9 mouse cellular contexts compared by ENCODE assay signal in genomic region chr10:23671494-23671893, GRCm38 (mm10).
DNase-seq lines count a peak whose midpoint lies in the region; ATAC-seq and TF ChIP-seq lines count a peak whose summit lies in the region.
"Had no signal": no experiment of that assay in that cellular context is flagged by ENCODE, and none has a peak within 500 bp of the region (broad histone marks: within the 10 kb centered on the region; RNA-seq: fewer than 3 reads in every experiment).

No protein-coding gene starts in this region.

- no peaks in the 10 kb centered on the region for H3K9me3 ChIP-seq in forebrain, embryonic 11.5 days (ENCODE audit: control insufficient read depth, low read length)
- H3K9me3 ChIP-seq in forebrain, embryonic 13.5 days (replicated peaks) = no peaks in the 10 kb centered on the region
- H3K9me3 ChIP-seq in lung, postnatal 0 days (ENCODE audit: low read length) = no peaks in the 10 kb centered on the region
- no peaks in the 10 kb centered on the region for H3K9me3 ChIP-seq in limb, embryonic 10.5 days (replicated peaks)
- H3K9me3 ChIP-seq in intestine, embryonic 15.5 days = no peaks in the 10 kb centered on the region
- H3K9me3 ChIP-seq: liver, embryonic 13.5 days had no signal

- no peak for TF ChIP-seq EP300 in lung, postnatal 0 days (IDR thresholded peaks at IDR 0.05)

- 29% methylated on average over 8 of the region's 8 CpGs for WGBS in forebrain, embryonic 11.5 days
- 26% methylated on average over 8 of the region's 8 CpGs for WGBS in forebrain, embryonic 13.5 days
- 25% methylated on average over 8 of the region's 8 CpGs for WGBS in lung, postnatal 0 days
- WGBS in limb, embryonic 10.5 days = 28% methylated on average over 8 of the region's 8 CpGs
- 26% methylated on average over 8 of the region's 8 CpGs for WGBS in intestine, embryonic 15.5 days

- H3K9ac ChIP-seq in forebrain, embryonic 11.5 days (ENCODE audit: low read length) = no peak overlapping the region
- no peak overlapping the region for H3K9ac ChIP-seq in forebrain, embryonic 13.5 days
- H3K9ac ChIP-seq in lung, postnatal 0 days (replicated peaks; ENCODE audit: low read depth) = no peak overlapping the region
- no peak overlapping the region for H3K9ac ChIP-seq in intestine, embryonic 15.5 days
- H3K9ac ChIP-seq: liver, embryonic 13.5 days had no signal

- no peak for TF ChIP-seq POLR2A in bone marrow macrophage, adult 2 months (IDR thresholded peaks at IDR 0.05; ENCODE audit: borderline replicate concordance, low read depth, low read length)

- H3K4me3 ChIP-seq in forebrain, embryonic 11.5 days (ENCODE audit: low read depth, low read length) = no peak overlapping the region
- no peak overlapping the region for H3K4me3 ChIP-seq in forebrain, embryonic 13.5 days
- H3K4me3 ChIP-seq in lung, postnatal 0 days (ENCODE audit: low read depth, low read length) = no peak overlapping the region
- no peak overlapping the region for H3K4me3 ChIP-seq in bone marrow macrophage, adult 2 months (ENCODE audit: insufficient read depth, low read length)
- H3K4me3 ChIP-seq in limb, embryonic 10.5 days = no peak overlapping the region
- H3K4me3 ChIP-seq in intestine, embryonic 15.5 days (replicated peaks) = no peak overlapping the region
- H3K4me3 ChIP-seq: liver, embryonic 13.5 days had no signal

- H3K4me1 ChIP-seq in forebrain, embryonic 11.5 days (replicated peaks; ENCODE audit: control insufficient read depth, insufficient read depth, low read length) = peaks cover 12% of the 10 kb centered on the region; the same call in 1 of the 2 replicates
- H3K4me1 ChIP-seq in forebrain, embryonic 13.5 days = peaks cover 26% of the 10 kb centered on the region
- no peaks in the 10 kb centered on the region for H3K4me1 ChIP-seq in lung, postnatal 0 days (ENCODE audit: insufficient read depth, low read depth, low read length)
- no peaks in the 10 kb centered on the region for H3K4me1 ChIP-seq in bone marrow macrophage, adult 2 months (ENCODE audit: control insufficient read depth, insufficient read depth, low read length)
- H3K4me1 ChIP-seq in limb, embryonic 10.5 days = peaks cover 37% of the 10 kb centered on the region
- H3K4me1 ChIP-seq in intestine, embryonic 15.5 days (replicated peaks) = no peaks in the 10 kb centered on the region
- H3K4me1 ChIP-seq: liver, embryonic 13.5 days had no signal

- peak; percentile 62 for TF ChIP-seq CTCF in lung, postnatal 0 days (IDR thresholded peaks at IDR 0.05)
- TF ChIP-seq CTCF in bone marrow macrophage, adult 2 months (IDR thresholded peaks at IDR 0.05; ENCODE audit: low read depth, low read length) = peak; percentile 46; the same call in 1 of the 2 replicates

- H3K27ac ChIP-seq in forebrain, embryonic 11.5 days (ENCODE audit: low read depth, low read length) = no peak overlapping the region
- H3K27ac ChIP-seq in forebrain, embryonic 13.5 days = no peak overlapping the region
- H3K27ac ChIP-seq in lung, postnatal 0 days (ENCODE audit: low read length) = no peak overlapping the region
- H3K27ac ChIP-seq in bone marrow macrophage, adult 2 months (ENCODE audit: insufficient read depth, low read depth, low read length) = no peak overlapping the region
- H3K27ac ChIP-seq in limb, embryonic 10.5 days = no peak overlapping the region
- H3K27ac ChIP-seq in intestine, embryonic 15.5 days = no peak overlapping the region
- H3K27ac ChIP-seq: liver, embryonic 13.5 days had no signal

- ATAC-seq in forebrain, embryonic 11.5 days (replicated peaks; ENCODE audit: low FRiP score) = no peak
- ATAC-seq in forebrain, embryonic 13.5 days = no peak
- no peak for ATAC-seq in lung, postnatal 0 days
- ATAC-seq in erythroblast, adult 5-6 weeks (replicated peaks; ENCODE audit: low FRiP score, poor library complexity, severe bottlenecking) = no peak
- ATAC-seq in intestine, embryonic 15.5 days = no peak

- DNase-seq in forebrain, embryonic 11.5 days (ENCODE audit: low spot score) = peak; percentile 71
- DNase-seq in lung, postnatal 0 days (ENCODE audit: low spot score) = peak; percentile 8
- DNase-seq in lung, postnatal 4 days = no peak
- peak; percentile 68 for DNase-seq in limb, embryonic 10.5 days (ENCODE audit: low spot score)
- DNase-seq: liver, embryonic 13.5 days had no signal

- no peaks in the 10 kb centered on the region for H3K27me3 ChIP-seq in forebrain, embryonic 11.5 days (ENCODE audit: control insufficient read depth, insufficient read depth, low read length)
- no peaks in the 10 kb centered on the region for H3K27me3 ChIP-seq in forebrain, embryonic 13.5 days
- H3K27me3 ChIP-seq in lung, postnatal 0 days (replicated peaks; ENCODE audit: insufficient read depth, low read length) = no peaks in the 10 kb centered on the region
- no peaks in the 10 kb centered on the region for H3K27me3 ChIP-seq in limb, embryonic 10.5 days (ENCODE audit: low read depth, poor library complexity, severe bottlenecking)
- H3K27me3 ChIP-seq in intestine, embryonic 15.5 days (replicated peaks) = no peaks in the 10 kb centered on the region
- H3K27me3 ChIP-seq: liver, embryonic 13.5 days had no signal

- no peaks in the 10 kb centered on the region for H3K36me3 ChIP-seq in forebrain, embryonic 11.5 days (ENCODE audit: control insufficient read depth, insufficient read depth, low read length)
- no peaks in the 10 kb centered on the region for H3K36me3 ChIP-seq in forebrain, embryonic 13.5 days (ENCODE audit: poor library complexity, severe bottlenecking)
- no peaks in the 10 kb centered on the region for H3K36me3 ChIP-seq in lung, postnatal 0 days (ENCODE audit: insufficient read depth, low read length)
- no peaks in the 10 kb centered on the region for H3K36me3 ChIP-seq in limb, embryonic 10.5 days
- no peaks in the 10 kb centered on the region for H3K36me3 ChIP-seq in intestine, embryonic 15.5 days
- H3K36me3 ChIP-seq: liver, embryonic 13.5 days had no signal

- no peak overlapping the region for H3K4me2 ChIP-seq in forebrain, embryonic 11.5 days (ENCODE audit: low read depth, low read length, severe bottlenecking)
- no peak overlapping the region for H3K4me2 ChIP-seq in forebrain, embryonic 13.5 days
- H3K4me2 ChIP-seq in lung, postnatal 0 days (replicated peaks; ENCODE audit: low read depth, low read length) = no peak overlapping the region
- H3K4me2 ChIP-seq in intestine, embryonic 15.5 days (replicated peaks) = no peak overlapping the region
- H3K4me2 ChIP-seq: liver, embryonic 13.5 days had no signal

Comparison
In these comparisons a context has a peak if more than half of its experiments do, and no peak if none do; other contexts are left out.
1. DNase-seq: peak in forebrain, embryonic 11.5 days (single experiment), lung, postnatal 0 days (single experiment) and limb, embryonic 10.5 days (single experiment); none in lung, postnatal 4 days (0 of 2).